Mouse (Mus musculus) retina, adult 2 months (tissue): ENCODE results near the gene Krt77.

Experiments used
- DNase-seq: peaks from one replicate; pipeline ENCODE4 v3.0.0-alpha.2; 2012; ENCODE audit warnings: low read depth, low spot score

Gene Krt77

GRCm38 (mm10) chr15:101833131-101833530 lies 36.4 kb downstream of the Krt77 start:
- DNase-seq, result no peak

GRCm38 (mm10) chr15:101829441-101829840 lies 40.1 kb downstream of the Krt77 start:
- DNase-seq, result no peak

DNA sequence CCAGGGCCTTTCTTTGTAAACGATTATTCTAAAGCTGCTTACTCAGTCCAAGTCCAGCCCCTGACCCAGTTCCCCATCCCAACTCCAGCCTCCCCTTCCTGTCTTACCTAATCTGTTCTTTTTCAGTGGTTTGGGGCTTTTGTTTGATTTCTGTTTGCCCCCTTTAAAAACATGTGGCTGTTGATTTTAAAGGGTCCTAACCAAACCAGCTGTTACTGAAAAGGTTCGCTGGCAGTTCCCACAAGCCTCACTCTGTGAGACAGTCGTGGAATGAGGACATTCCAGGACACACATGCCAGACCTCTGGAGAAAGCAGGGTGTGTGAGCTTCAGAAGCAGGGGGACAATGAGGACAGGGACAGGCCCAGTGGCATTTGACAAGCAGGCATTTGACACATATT lies 47.7 kb downstream of the Krt77 start:
- DNase-seq, result no peak

GRCm38 (mm10) chr15:101817875-101818274 lies 51.6 kb downstream of the Krt77 start, which contains the start of gene Krt2:
Gene Krt2 (minus strand): TSS chr15:101818169.
- DNase-seq, result no peak
